Mouse (Mus musculus): ENCODE data around the gene Ugt1a2.
A peak's percentile ranks its signal among the peaks of the same experiment; 100 is the strongest.

The Ugt1a2 gene

DNA sequence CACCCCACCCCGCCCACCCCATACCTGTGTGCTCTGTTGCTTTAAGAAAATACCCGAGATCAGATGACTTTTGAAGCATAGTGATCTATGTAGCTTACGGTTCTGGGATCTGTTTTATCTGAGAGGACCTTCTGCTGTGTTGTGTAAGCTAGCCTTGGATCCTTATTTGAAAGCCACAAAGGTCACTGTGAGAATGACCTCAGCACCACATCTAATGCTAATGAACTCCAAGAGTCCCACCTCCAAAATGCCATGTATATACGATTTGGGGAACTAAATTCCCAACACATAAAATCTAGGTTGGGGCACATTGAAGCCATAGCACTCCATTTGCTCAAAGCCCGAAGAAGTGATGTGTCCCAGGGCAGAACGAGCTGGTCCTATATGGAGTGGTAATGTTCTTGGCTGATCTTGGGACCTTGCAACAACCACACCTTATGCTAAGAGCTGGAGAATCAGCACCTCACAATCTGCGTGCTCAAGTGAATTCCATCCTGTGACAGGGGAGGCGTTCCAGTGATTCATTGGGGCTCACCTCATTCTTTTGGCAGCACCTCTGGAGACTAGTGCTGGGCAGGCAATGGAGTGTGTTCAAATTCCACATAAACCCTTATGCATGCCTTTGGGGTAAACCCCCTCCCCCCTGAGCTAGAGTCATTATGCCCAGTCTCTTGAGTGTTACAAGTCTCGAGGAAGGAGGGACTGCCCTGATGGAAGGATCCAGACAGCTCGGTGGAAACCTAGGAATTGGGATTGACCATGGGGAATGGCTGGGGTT, 56.7 kb downstream of the Ugt1a2 start:
- peak in 1 of 2 experiments; percentile 79 for DNase-seq (ENCODE audit: low spot score in 2 of 2)

DNA sequence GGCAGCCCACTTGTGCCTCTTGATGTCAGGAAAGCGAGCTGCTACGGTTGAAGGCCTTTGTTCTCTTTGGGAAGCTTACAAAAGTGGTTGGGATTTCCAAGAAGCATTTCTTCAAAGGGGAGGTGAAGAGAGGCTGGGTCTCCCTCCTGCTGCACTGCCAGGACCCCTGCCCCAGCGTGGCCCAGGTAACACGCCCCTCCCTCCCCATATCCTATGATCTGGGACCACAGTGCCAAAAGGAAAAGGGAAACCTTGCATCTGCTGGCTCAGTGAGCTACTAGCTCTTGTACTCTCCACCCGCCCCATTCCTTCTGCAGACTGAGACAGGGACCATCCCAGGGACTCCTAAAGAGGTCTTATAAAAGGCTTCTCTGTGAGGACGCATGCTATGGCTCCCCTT, 57.3 kb downstream of the Ugt1a2 start:
- no peak for DNase-seq (ENCODE audit: low spot score in 2 of 2)

DNA sequence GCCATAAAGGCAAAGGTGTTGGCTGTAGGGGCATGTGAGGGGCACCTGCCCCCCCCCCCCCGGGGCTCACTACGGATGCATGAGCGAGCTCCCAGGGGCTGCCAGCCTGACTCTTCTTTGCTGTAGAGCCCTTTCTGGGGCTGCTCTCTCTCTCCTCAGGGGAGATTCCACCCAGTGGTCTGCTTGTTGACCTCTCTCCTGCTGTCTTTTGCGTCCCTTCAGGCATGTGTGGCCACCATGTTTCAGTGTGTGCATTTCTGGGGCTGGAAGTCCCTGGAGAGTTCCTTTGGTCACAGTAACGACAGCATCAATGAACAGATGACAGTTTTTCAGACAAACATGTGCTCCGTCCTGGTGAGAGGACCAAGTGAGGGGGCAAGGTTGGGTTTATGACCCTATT, 58.0 kb downstream of the Ugt1a2 start:
- no peak for DNase-seq (ENCODE audit: low spot score in 2 of 2)

DNA sequence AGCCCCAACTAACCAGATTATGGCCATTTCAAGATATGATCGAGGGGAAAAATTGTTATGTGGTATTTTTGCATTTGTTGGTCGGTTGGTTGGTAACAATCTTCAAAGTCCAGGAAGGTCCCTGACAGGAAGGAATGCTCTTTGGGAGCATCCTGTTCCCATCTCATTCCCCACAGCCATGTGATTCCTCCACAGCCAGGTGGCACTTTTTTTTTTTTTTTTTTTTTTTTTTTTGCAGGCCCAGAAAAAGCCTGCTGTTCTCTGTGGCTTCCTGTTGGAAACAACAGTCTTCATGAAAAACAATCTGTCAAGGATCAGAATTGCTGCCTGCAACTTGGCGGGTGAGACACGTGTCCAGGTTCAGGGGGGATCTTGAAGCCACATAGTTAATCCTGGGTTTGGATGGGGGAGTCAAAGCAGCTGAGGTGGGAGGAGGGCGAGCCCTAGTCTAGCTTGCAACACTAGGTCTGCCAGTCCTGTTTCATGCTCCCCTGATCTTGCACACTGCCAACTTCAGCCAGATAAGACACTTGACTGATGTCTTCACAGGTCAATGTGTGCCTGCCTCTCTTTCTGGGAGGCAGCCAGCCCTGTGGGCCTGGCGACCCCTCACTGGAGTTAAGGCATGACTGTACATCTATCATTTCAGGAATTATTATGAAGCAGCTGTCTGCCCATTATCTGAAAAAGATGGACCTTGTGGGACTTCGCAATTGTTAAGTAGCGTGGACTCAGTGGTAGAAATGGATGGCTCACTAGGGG, 58.7 kb downstream of the Ugt1a2 start:
- peak; percentile 76 to 85 for DNase-seq (ENCODE audit: low spot score in 2 of 2)

DNA sequence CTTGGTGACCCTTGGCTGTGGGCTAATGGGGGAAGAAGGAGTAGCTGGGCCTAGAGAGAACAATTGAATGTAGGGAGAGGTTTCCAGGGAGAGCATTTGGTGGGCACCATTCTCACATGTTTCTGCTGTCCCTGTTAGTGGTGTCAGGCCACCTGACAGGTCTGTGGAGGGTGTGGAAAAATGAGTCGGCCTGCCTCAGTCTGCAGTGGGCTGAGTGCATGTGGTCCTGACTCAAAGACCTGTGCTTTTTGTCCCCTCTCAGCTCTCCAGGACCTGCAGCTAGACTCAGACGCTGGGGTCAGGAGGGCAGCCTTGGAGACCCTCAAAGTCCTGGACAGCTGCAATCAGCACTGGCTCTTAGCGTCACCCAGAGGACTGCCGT, 59.2 kb downstream of the Ugt1a2 start:
- peak in 1 of 2 experiments; percentile 82 for DNase-seq (ENCODE audit: low spot score in 2 of 2)

DNA sequence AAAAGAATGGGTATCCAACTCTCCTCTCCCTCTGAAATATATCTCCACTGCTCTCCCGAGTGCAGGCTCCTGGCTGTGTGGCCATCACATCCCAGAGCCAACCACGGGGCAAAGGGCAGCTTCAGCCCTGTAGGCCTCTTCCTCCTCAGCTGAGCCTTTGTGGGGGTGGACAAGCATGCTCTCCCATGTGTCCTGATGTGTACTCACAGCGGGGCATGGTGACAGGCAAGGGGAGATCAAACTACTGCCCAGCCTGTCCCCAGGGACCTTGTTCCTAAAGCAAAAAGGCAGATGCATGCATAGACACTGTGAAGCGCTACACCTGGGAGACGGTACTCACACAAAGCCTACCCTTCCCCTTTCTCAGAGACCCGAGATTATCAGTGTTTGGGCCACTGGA, 59.7 kb downstream of the Ugt1a2 start:
- DNase-seq (ENCODE audit: low spot score in 2 of 2), result peak in 1 of 2 experiments; percentile 89

DNA sequence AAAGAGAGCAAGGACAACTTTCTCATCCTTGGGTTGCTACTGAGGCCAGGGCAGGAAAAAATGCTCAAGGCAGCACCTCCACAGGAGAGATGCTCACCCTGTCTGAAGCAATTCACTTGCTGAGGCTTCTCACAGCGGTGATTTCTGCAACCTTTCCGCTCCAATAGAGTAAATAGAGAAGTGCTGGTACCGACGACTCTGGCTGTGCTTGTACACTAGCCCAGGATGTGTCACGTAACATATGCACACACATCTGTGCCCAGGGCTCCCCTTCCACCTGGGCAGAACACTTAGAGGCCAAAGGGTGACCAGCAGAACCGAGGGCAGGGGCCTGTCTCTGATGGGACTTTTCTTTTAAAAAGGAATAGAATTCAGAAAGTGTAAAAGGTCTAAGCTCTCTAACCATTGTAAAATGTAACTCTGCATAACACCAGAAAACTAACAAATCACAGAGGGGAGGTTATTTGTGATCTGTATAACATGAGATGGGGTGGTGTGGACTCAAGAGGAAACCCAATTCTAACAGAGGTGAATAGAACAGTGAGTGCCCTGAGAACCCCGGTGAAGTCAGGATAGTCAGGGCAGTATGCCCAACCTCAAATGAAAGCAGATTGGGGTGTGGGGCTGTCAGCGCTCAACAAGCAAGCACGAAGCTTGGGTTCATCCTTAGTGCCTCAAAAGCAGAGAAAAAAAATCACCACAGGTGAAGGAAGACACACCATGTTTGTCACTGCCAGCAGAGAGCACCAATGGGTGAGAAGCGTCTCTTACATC, 60.4 kb downstream of the Ugt1a2 start:
- DNase-seq (ENCODE audit: low spot score in 2 of 2), result no peak

DNA sequence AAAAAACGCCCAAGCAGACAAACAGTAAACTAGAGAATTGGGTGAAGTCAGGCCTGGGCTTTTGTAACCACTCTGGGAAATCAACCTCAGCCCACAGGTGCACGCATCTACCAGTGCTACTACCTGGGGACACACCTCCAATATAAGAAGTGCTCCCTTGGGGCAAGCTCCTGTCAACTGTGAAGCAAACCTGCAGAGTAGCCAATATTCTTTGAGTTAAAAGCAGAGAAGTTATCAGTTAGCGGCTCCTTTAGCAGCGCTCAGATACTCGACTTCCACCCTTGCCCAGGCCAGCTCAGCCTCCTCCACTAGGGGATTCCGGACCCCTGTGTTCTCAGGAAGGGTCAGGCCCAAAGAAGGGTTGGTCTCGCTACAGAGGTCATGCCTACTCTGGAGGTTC, 61.3 kb downstream of the Ugt1a2 start:
- no peak for DNase-seq (ENCODE audit: low spot score in 2 of 2)

DNA sequence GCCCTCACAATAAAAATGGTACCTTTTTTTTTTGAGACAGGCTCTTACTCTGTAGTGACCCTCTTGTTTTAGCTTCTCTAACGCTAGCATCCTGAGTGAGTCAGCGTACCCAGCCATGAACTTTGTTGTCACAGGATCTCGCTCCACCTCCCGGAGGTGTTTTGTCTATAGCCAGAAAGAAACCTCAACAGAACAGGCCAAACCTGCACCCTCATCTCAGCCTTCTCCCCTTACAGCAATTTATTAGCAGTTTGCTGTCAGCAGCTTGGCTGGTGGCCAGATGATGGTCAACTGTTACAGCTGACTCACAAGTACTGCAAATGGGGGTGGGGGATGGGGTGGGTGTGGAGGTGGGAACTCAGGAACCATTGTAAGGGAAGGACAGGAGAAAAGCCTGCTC, 61.9 kb downstream of the Ugt1a2 start:
- peak; percentile 89 to 98 for DNase-seq (ENCODE audit: low spot score in 2 of 2)

DNA sequence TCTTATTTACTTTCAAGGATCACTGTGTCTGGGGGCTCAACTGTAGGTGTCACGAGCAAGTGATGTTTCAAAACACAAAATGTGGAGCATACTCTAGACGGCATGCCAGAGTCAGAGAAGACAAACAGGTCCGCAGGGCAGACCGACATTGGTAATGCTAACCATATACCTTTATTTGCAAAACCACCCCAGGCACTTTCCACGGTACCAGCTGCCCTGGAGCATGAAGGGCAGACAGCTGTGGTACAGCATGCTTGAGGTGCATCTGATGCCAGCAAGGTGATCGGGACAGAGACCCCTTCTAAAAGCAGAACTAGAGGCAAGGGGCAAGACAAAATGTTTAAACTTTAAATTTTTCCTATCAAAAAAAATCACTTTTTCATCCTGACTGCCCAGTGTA, 62.6 kb downstream of the Ugt1a2 start:
- peak in 1 of 2 experiments; percentile 80 for DNase-seq (ENCODE audit: low spot score in 2 of 2)

DNA sequence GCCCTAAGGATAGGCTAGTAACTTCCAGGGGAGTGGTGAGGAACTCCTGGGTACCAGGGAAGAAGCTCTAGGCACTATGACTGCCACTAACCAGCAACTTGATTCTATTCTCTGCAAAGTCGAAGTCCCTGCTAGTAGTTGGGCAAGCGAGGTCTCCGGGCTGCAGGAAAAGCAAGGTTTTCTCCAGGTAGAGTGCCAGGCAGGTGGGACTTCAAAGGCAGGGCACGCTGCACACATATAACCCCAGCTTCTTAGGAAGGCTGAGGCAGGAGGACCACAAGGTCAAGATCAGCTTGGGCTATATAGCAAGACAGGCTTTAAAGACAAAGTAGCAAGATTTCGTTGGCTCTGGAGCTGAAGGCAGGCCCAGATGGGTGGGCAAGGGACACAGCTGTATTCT, 63.4 kb downstream of the Ugt1a2 start:
- no peak for DNase-seq (ENCODE audit: low spot score in 2 of 2)

DNA sequence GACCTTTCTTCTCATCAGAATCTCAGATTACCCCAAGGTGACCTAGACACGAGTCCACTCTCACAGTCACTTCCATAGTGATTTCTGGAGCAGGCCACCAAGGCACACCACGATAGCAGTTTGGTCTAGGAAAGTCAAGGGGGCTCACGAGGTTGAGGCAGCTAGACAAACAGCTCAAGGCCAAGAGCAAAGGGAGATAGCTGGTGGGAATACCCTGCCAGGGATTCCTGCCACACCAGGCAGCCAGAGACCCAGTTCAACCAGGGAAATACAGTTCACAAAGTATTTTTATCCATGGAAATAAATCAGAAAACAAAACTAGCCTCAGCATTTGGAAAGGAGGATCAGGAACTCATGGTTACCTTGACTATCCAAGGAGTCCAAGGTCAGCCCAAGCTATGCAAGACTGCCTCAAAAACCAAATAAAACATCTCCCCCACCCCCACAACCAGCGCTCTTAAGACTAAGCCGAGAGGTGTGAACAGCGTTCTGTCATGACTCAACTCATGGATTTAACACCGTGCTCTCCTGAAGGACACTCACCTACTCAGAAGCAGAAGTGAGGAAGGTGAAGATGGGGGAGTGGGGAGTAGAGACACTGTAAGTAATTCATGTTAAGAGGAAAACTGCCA, 64.0 kb downstream of the Ugt1a2 start:
- DNase-seq (ENCODE audit: low spot score in 2 of 2), result no peak

DNA sequence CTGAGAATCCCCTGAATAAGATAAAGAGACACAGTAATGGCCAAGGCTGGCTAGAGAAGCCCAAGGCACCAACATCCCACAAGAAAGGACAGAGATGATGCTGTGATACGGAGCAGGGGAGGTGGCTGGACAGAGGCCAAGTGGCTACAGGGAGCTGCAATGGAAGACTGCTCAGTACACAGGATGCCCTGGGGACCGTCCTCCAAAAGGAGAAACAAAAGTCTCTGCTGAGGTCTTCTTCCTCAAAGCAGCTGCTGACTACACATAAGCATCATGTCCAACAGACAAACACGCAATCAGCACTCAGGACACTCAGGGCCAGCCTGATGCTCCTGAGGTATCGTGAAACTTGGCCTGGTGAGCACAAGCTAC, 64.5 kb downstream of the Ugt1a2 start:
- DNase-seq (ENCODE audit: low spot score in 2 of 2), result peak in 1 of 2 experiments; percentile 83

DNA sequence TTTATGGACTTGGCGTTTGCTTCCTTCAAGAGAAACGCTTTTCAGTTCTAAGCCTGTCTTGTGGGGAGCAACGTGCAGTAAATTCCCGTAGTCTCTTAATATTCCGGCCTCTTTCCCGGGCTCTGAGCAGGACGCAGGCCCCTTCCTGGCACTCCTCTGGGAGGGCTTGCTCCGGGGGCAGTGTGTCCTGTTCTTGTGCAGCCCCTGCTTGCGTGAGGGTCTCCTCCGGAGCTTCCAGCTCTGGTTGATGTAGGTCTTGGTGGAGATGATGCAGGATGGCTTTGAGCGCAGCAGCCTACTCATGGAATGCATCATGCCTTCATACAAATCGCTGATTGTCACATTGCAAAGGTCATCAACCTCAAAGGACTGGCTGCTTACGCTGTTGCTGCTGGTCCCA, 65.7 kb downstream of the Ugt1a2 start:
- DNase-seq (ENCODE audit: low spot score in 2 of 2), result peak; percentile 37 to 67

DNA sequence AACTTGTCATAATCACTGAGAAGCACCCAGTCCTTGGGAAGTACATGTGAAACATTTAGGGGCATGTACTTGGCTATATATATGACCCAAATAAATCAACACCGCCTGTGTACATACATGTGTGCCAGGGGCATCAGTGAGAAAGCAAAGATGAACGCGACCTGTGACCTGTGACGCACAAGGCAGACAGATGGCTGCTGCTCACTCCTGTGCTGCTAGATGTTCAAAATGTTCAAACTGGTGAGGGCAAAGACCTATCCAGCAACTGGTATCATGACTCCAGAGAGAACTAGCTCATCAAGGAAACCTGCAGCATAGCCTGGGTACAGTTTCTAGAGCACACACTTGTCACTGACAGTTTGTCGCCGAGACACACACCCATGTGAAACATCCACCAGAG, 67.1 kb downstream of the Ugt1a2 start:
- no peak for DNase-seq (ENCODE audit: low spot score in 2 of 2)

DNA sequence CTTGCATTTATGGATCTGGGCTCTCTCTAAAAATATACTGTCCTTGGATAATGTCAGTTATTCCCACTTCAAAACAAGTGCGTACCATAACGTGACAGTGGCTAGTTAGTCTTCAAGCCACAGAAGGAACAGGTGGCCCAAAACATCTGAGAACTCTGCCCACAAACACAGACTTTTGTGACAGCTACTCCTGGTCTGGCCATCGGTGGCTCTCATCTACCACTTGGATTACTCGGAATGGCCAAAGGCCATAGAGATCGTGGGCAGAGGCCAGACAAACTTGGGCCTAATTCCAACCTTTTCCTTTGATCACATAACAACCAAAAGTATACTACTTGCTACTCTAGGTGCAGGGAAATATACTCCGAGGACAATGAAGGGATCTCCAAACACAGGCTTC, 67.7 kb downstream of the Ugt1a2 start:
- DNase-seq (ENCODE audit: low spot score in 2 of 2), result peak in 1 of 2 experiments; percentile 43

All from urinary bladder, postnatal 4 days (tissue).